Mouse (Mus musculus): ENCODE data around the gene Safb.
A peak's percentile ranks its signal among the peaks of the same experiment; 100 is the strongest.

Gene Safb

GRCm38 (mm10) chr17:56561866-56562265, 22.8 kb upstream of the Safb start:
- DNase-seq = no peak

- no peak for DNase-seq
Measured at GRCm38 (mm10) chr17:56566293-56566692, 18.3 kb upstream of the Safb start.

GRCm38 (mm10) chr17:56566918-56567317, 17.7 kb upstream of the Safb start:
- no peak for DNase-seq

DNA sequence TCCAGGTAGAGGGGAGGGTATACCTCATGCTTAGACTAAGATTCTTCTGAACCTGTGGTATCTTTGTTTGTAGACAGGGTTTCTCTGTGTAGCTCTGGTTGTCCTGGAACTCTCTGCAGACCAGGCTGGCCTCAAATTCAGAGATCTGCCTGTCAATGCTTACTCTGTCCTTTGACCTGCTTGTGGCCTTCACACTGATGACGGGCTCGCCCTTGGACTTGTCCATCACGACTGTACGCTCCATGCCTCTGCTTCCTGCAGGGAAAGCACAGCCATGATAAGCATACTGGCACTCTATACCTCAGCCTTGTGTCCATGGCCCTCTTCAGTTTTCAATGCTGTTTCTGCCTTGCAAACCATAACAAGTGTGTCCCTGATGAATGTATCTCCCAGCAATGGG, 17.3 kb upstream of the Safb start:
- DNase-seq = no peak

GRCm38 (mm10) chr17:56570287-56570686, 14.3 kb upstream of the Safb start:
- no peak for DNase-seq

GRCm38 (mm10) chr17:56572154-56572553, 12.5 kb upstream of the Safb start:
- DNase-seq = no peak

DNA sequence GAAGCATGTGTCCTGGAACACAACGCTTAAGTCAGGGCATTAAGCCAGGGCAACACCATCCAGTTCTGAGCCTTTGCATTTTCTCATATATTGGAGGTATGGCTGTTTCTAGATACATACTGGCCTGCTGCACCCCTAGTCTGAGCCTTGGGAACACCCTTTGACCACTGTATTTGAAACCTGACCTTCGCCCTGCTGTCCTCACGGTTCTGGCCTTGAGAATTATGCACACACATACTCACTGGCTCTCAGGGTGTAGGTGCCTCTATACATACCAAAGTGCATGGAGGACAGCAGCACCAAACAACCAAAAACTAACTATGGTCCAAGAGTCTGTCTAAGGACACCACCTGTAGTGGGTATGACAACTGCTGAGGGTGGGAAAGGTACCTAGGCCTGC, 11.7 kb upstream of the Safb start:
- DNase-seq = no peak

DNA sequence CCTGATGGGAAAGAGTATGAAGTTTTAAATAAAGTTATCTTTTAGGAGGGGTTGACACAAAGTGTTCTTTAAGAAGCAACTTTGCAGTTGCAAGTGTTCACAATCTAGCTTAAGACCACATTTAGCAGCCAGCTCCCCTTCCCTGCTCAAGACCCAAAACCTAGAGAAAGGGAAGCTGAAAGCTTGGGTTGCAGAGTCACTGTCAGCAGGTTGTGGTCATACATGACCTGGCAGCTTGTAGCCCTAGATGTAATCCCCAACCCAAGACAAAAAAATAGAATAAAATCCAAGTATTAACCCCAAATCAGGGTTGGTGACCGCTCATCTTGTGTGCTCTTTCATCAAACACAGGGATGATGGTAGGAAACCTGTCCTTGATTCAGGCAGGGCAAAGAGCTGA, 1.6 kb upstream of the Safb start:
- no peak for DNase-seq

GRCm38 (mm10) chr17:56583611-56584256, 891 bp upstream of the Safb start:
- peak; percentile 32 for DNase-seq

GRCm38 (mm10) chr17:56585171-56585821, 671 bp downstream of the Safb start:
- no peak for DNase-seq

GRCm38 (mm10) chr17:56587773-56588172, 3.1 kb downstream of the Safb start:
- no peak for DNase-seq

- DNase-seq = no peak
Measured at GRCm38 (mm10) chr17:56588921-56589320, 4.3 kb downstream of the Safb start.

GRCm38 (mm10) chr17:56592553-56592952, 7.9 kb downstream of the Safb start:
- DNase-seq = no peak

- no peak for DNase-seq
Measured at GRCm38 (mm10) chr17:56593527-56594271, 9.1 kb downstream of the Safb start.

DNA sequence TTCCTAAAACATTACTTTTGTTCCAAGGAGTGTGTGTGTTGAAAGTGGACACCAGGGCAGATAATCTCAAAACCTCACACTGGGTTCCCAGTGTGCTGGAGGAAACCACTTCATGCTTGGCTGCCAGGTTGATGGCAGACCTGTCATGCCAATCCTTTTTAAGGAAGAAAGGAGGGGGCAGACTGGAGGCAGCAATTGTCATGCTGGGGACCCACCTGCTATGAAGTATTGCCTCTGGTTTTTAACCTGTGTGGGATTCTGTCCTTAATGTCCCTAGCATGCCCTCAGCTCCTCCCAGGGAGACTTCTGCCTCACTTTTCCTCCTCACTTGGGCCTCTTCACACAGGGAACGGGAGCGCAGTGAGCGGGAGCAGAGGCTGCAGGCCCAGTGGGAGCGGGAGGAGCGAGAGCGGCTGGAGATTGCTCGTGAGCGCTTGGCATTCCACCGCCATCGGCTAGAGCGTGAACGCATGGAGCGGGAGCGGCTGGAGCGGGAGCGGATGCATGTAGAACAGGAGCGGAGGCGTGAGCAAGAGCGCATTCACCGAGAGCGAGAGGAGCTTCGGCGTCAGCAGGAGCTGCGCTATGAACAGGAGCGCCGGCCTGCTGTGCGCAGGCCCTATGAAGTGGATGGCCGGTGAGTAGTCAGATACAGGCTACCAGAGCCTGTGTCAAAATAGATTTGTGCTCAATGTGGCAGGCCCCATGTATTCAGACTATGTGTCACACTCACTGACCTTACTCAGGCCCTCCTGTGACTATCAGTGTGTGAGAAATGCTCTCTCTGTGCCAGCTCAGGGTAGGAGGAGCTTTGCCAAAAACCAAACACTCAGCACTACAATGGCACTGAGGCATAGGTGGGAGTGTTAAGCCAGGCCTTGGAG, 18.8 kb downstream of the Safb start:
- no peak for DNase-seq

DNA sequence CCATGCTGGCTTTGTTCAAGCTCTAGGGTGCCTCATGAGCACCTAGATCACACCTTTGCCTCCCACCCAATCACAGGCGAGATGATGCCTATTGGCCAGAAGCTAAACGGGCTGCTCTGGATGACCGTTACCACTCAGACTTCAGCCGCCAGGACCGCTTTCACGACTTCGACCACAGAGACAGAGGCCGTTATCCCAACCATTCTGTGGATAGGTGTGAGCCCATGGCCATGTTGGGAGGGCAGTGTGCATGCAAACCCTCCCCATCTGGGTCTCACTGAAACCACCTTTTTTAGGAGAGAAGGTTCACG, 19.4 kb downstream of the Safb start:
- no peak for DNase-seq

GRCm38 (mm10) chr17:56604422-56604821, 19.8 kb downstream of the Safb start:
- no peak for DNase-seq

DNA sequence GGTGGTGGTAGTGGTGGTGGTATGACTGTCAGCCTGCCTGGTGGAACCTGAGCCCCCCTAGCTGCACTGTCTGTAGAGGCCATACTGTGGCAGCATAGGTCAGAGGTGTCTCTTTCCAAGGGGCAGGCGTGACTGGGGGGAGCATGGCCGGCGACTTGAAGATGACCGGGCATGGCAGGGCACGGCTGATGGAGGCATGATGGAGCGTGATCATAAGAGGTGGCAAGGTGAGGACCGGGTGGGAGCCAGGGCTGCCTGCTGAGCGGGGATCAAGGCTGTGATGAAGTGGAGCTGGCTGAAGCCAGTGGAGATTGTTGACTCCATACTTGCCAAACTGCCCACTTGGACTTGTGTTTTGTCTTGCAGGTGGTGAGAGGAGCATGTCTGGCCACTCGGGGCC, 20.8 kb downstream of the Safb start:
- no peak for DNase-seq

- DNase-seq = no peak
Measured at GRCm38 (mm10) chr17:56607521-56608062, 23.0 kb downstream of the Safb start.

DNA sequence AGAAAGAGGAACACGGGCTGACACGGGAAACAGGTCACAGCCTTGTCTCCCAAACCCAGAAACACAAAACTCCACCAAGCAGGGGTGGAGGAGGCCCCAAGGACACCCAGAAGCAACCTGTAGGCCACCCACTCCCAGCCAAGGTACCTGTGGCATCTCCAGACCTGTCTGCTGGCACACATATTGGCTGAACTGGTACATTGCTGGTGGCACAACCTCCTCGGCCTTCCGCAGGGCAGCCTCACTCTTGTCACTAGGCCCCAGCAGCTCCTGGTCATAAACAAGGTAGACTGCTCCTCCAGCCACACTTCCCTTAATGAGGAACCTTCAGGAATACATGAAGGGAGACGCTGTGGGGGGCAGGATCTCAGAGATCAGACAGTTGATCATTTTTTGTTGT, 24.1 kb downstream of the Safb start:
- no peak for DNase-seq

DNA sequence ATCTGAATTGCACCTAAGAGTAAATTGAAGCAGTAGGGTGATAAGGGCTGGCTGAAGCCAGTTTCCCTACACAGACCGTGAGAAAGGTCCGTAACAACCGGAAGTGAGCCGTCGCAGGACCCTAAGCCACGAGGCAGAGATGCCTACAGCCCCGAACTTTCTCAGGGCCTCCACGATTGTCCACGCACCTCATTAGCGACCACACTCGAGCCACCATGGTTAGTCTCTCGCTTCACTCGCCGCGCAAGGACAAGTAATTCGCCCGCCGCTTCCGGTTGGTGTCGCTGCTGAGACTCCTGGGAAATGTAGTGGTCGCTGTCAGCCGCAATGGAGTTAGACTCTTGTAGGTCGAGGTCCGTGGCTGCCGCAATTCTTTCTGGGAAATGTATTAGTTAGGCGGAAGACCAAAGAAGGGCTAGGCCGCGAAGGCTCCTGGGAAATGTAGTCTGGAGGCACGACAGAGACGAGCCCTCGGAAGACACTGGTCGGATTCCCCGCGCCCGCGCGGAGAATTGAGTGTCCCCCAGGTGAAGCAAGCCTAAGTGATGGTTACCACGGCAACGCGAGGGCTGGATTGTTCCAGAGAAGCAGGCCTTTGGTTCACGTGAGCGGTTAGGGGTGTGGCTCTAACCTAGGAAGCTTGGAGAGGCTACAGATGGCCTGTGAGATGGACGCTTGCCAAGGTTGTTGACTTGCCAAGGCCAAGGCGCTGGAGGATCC, 25.0 kb downstream of the Safb start, which contains the start of gene 2410015M20Rik:
2410015M20Rik (minus strand) TSS at position 320 of the 720 bp plus-strand sequence.
- DNase-seq = peak; percentile 96

DNA sequence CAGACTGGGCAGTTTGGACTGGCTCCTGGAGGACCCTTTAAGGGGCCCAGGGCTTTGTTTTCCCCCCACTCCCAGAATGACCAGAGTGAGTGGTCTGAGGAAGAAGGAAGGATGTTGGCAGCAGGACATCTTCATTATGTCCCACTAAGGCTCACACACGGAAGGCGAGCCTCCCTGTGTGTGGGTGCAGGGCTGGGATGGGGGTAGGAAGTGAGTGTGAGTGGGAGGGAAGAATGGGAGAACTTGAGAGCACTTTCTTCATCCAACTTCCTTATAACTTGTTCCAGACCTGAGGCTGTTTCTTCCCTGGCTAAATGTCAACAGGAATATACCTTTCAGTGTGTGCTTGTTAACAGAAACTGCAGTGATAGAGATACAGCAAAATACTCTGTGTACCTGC, 26.7 kb downstream of the Safb start:
- DNase-seq = no peak

Data from right cerebral cortex, postnatal 25 days (tissue).